In genomic region chr15:89126622-89127021, GRCm38 (mm10) we compare ENCODE assay signal across 26 mouse cellular contexts. TPM values are rescaled to one million over a fixed set of nuclear protein-coding genes. Genes with fewer than 3 reads are reported as not detected.
A peak's percentile ranks its signal among the peaks of the same experiment; 100 is the strongest.
DNase-seq lines count a peak whose midpoint lies in the region; ATAC-seq and TF ChIP-seq lines count a peak whose summit lies in the region.
"Had no signal": no experiment of that assay in that cellular context is flagged by ENCODE, and none has a peak within 500 bp of the region (broad histone marks: within the 10 kb centered on the region; RNA-seq: fewer than 3 reads in every experiment).

No protein-coding gene starts in this region.

- no peak overlapping the region for H3K4me2 ChIP-seq in kidney, embryonic 15.5 days
- H3K4me2 ChIP-seq in midbrain, embryonic 13.5 days (replicated peaks), result no peak overlapping the region
- H3K4me2 ChIP-seq: embryonic facial prominence, embryonic 12.5 days; embryonic facial prominence, embryonic 15.5 days; heart, embryonic 15.5 days had no signal

- H3K9me3 ChIP-seq in kidney, embryonic 15.5 days (replicated peaks), result no peaks in the 10 kb centered on the region
- H3K9me3 ChIP-seq in midbrain, embryonic 13.5 days, result no peaks in the 10 kb centered on the region
- H3K9me3 ChIP-seq in midbrain, embryonic 10.5 days (replicated peaks), result no peaks in the 10 kb centered on the region
- H3K9me3 ChIP-seq: embryonic facial prominence, embryonic 12.5 days; embryonic facial prominence, embryonic 15.5 days; G1E; heart, embryonic 12.5 days; heart, embryonic 15.5 days; hindbrain, embryonic 10.5 days; hindbrain, embryonic 13.5 days had no signal

- H3K4me3 ChIP-seq in cerebellum, adult 2 months (replicated peaks; ENCODE audit: insufficient read depth, low read depth, low read length), result no peak overlapping the region
- no peak overlapping the region for H3K4me3 ChIP-seq in kidney, embryonic 15.5 days (replicated peaks)
- H3K4me3 ChIP-seq in midbrain, embryonic 13.5 days (replicated peaks), result no peak overlapping the region
- no peak overlapping the region for H3K4me3 ChIP-seq in midbrain, embryonic 10.5 days
- H3K4me3 ChIP-seq: embryonic facial prominence, embryonic 12.5 days; embryonic facial prominence, embryonic 15.5 days; heart, embryonic 12.5 days; heart, embryonic 15.5 days; hindbrain, embryonic 10.5 days had no signal

- TF ChIP-seq POLR2A in cerebellum, adult 2 months (IDR thresholded peaks at IDR 0.05; ENCODE audit: borderline replicate concordance, insufficient read depth, low read length), result no peak

- H3K36me3 ChIP-seq in kidney, embryonic 15.5 days, result peaks cover 4% of the 10 kb centered on the region; the same call in 1 of the 2 replicates
- H3K36me3 ChIP-seq in midbrain, embryonic 13.5 days, result peaks cover 9% of the 10 kb centered on the region; the same call in 1 of the 2 replicates
- H3K36me3 ChIP-seq in midbrain, embryonic 10.5 days, result peaks cover 38% of the 10 kb centered on the region
- H3K36me3 ChIP-seq: embryonic facial prominence, embryonic 12.5 days had no signal

- no peak for TF ChIP-seq CTCF in cerebellum, adult 2 months (IDR thresholded peaks at IDR 0.05; ENCODE audit: borderline replicate concordance, insufficient read depth, low read depth, low read length)

- H3K4me1 ChIP-seq in cerebellum, adult 2 months (ENCODE audit: control insufficient read depth, insufficient read depth, low read length), result peaks cover 17% of the 10 kb centered on the region
- H3K4me1 ChIP-seq in kidney, embryonic 15.5 days, result peaks cover 36% of the 10 kb centered on the region
- peaks cover 36% of the 10 kb centered on the region for H3K4me1 ChIP-seq in midbrain, embryonic 13.5 days (replicated peaks)
- peaks cover 42% of the 10 kb centered on the region for H3K4me1 ChIP-seq in midbrain, embryonic 10.5 days

- no peaks in the 10 kb centered on the region for H3K27me3 ChIP-seq in cerebellum, adult 2 months (ENCODE audit: control insufficient read depth, insufficient read depth, low read length)
- no peaks in the 10 kb centered on the region for H3K27me3 ChIP-seq in kidney, embryonic 15.5 days
- H3K27me3 ChIP-seq in midbrain, embryonic 13.5 days, result no peaks in the 10 kb centered on the region
- H3K27me3 ChIP-seq in midbrain, embryonic 10.5 days (ENCODE audit: low read depth, poor library complexity, severe bottlenecking), result no peaks in the 10 kb centered on the region
- H3K27me3 ChIP-seq: embryonic facial prominence, embryonic 12.5 days; embryonic facial prominence, embryonic 15.5 days; heart, embryonic 12.5 days; heart, embryonic 15.5 days; hindbrain, embryonic 13.5 days; Patski had no signal

- 83% methylated on average over 8 of the region's 8 CpGs for WGBS in cerebellum, adult 2 months
- WGBS in kidney, embryonic 15.5 days, result 88% methylated on average over 8 of the region's 8 CpGs
- WGBS in midbrain, embryonic 13.5 days, result 89% methylated on average over 8 of the region's 8 CpGs
- WGBS in midbrain, embryonic 10.5 days, result 88% methylated on average over 8 of the region's 8 CpGs

- no peak for ATAC-seq in kidney, embryonic 15.5 days (replicated peaks; ENCODE audit: low FRiP score)
- no peak for ATAC-seq in midbrain, embryonic 13.5 days
- ATAC-seq: forebrain, embryonic 14.5 days; forebrain, postnatal 0 days; hindbrain, embryonic 16.5 days; Patski had no signal

- DNase-seq in cerebellum, adult 9-11 months, result peak; percentile 56
- no peak for DNase-seq in cerebellum, adult 2 months
- peak; percentile 48 for DNase-seq in kidney, adult 11 months
- peak; percentile 48 to 67 for DNase-seq in kidney, postnatal 25 days
- DNase-seq in kidney, postnatal 4 days, result no peak
- DNase-seq in midbrain, embryonic 10.5 days (ENCODE audit: low spot score), result no peak
- DNase-seq: adrenal gland, postnatal 10 days; adrenal gland, postnatal 36 days; B cell, adult 2 months; cerebellum, adult 8-10 months; cerebellum, postnatal 14 days; forebrain, postnatal 0 days; heart, postnatal 10 days; heart, postnatal 36 days had no signal

- H3K9ac ChIP-seq in kidney, embryonic 15.5 days, result no peak overlapping the region
- H3K9ac ChIP-seq in midbrain, embryonic 13.5 days (replicated peaks), result peak overlapping the region; percentile 71; the same call in 1 of the 2 replicates
- H3K9ac ChIP-seq: embryonic facial prominence, embryonic 12.5 days; embryonic facial prominence, embryonic 15.5 days; forebrain, postnatal 0 days; heart, embryonic 15.5 days had no signal

- H3K27ac ChIP-seq in cerebellum, adult 2 months (ENCODE audit: insufficient read depth, low read length), result no peak overlapping the region
- H3K27ac ChIP-seq in kidney, embryonic 15.5 days, result no peak overlapping the region
- no peak overlapping the region for H3K27ac ChIP-seq in midbrain, embryonic 13.5 days
- no peak overlapping the region for H3K27ac ChIP-seq in midbrain, embryonic 10.5 days (replicated peaks)
- H3K27ac ChIP-seq: embryonic facial prominence, embryonic 12.5 days; embryonic facial prominence, embryonic 15.5 days; heart, embryonic 15.5 days; hindbrain, embryonic 13.5 days had no signal

RNA-seq across cellular contexts. Expression of gene Hdac10, which starts 1.9 kb away (rescaled TPM):
- 31.4 and 36.3 TPM in 2 replicates for polyA plus RNA-seq in cerebellum, adult 2 months (2012; rRNA removed)
- 17.8 and 19.3 TPM in 2 replicates for polyA plus RNA-seq in kidney, embryonic 15.5 days (2015; fragmentation: Nextera tagmentation; extraction: Ambion mirVana)
- polyA plus RNA-seq in midbrain, embryonic 13.5 days (2015; fragmentation: Nextera tagmentation; extraction: Ambion mirVana), result 25.0 and 26.0 TPM in 2 replicates
- polyA plus RNA-seq in midbrain, embryonic 10.5 days (2016; fragmentation: Nextera tagmentation; extraction: Ambion mirVana), result 18.7 and 20.3 TPM in 2 replicates

RNA-seq across cellular contexts. Expression of gene Tubgcp6, which starts 3.7 kb away (rescaled TPM):
- polyA plus RNA-seq in cerebellum, adult 2 months (2012; rRNA removed), result 77.4 and 82.1 TPM in 2 replicates
- 13.8 and 16.0 TPM in 2 replicates for polyA plus RNA-seq in kidney, embryonic 15.5 days (2015; fragmentation: Nextera tagmentation; extraction: Ambion mirVana)
- polyA plus RNA-seq in midbrain, embryonic 13.5 days (2015; fragmentation: Nextera tagmentation; extraction: Ambion mirVana), result 17.4 and 19.9 TPM in 2 replicates
- 24.7 and 25.6 TPM in 2 replicates for polyA plus RNA-seq in midbrain, embryonic 10.5 days (2016; fragmentation: Nextera tagmentation; extraction: Ambion mirVana)

RNA-seq across cellular contexts. Expression of gene Mapk12, which starts 13.9 kb away (rescaled TPM):
- 112 and 128 TPM in 2 replicates for polyA plus RNA-seq in cerebellum, adult 2 months (2012; rRNA removed)
- polyA plus RNA-seq in kidney, embryonic 15.5 days (2015; fragmentation: Nextera tagmentation; extraction: Ambion mirVana), result 14.8 and 16.7 TPM in 2 replicates
- 8.2 TPM in 2 replicates for polyA plus RNA-seq in midbrain, embryonic 13.5 days (2015; fragmentation: Nextera tagmentation; extraction: Ambion mirVana)
- 31.8 and 36.7 TPM in 2 replicates for polyA plus RNA-seq in midbrain, embryonic 10.5 days (2016; fragmentation: Nextera tagmentation; extraction: Ambion mirVana)
- polyA plus RNA-seq: G1E had no signal

RNA-seq across cellular contexts. Expression of gene Mapk11, which starts 22.8 kb away (rescaled TPM):
- polyA plus RNA-seq in cerebellum, adult 2 months (2012; rRNA removed), result 58.1 and 64.1 TPM in 2 replicates
- 15.4 and 16.5 TPM in 2 replicates for polyA plus RNA-seq in kidney, embryonic 15.5 days (2015; fragmentation: Nextera tagmentation; extraction: Ambion mirVana)
- 39.8 and 44.2 TPM in 2 replicates for polyA plus RNA-seq in midbrain, embryonic 13.5 days (2015; fragmentation: Nextera tagmentation; extraction: Ambion mirVana)
- 38.8 and 47.4 TPM in 2 replicates for polyA plus RNA-seq in midbrain, embryonic 10.5 days (2016; fragmentation: Nextera tagmentation; extraction: Ambion mirVana)

RNA-seq across cellular contexts. Expression of gene Selenoo, which starts 37.7 kb away (rescaled TPM):
- 58.1 and 65.6 TPM in 2 replicates for polyA plus RNA-seq in cerebellum, adult 2 months (2012; rRNA removed)
- polyA plus RNA-seq in kidney, embryonic 15.5 days (2015; fragmentation: Nextera tagmentation; extraction: Ambion mirVana), result 18.0 and 19.9 TPM in 2 replicates
- 20.2 and 23.9 TPM in 2 replicates for polyA plus RNA-seq in midbrain, embryonic 13.5 days (2015; fragmentation: Nextera tagmentation; extraction: Ambion mirVana)
- 16.2 and 19.3 TPM in 2 replicates for polyA plus RNA-seq in midbrain, embryonic 10.5 days (2016; fragmentation: Nextera tagmentation; extraction: Ambion mirVana)

Comparison
In these comparisons a context has a peak if more than half of its experiments do, and no peak if none do; other contexts are left out.
1. DNase-seq: peak in cerebellum, adult 9-11 months (single experiment), kidney, adult 11 months (single experiment) and kidney, postnatal 25 days (2 of 2); none in cerebellum, adult 2 months (0 of 2), kidney, postnatal 4 days (0 of 2) and midbrain, embryonic 10.5 days (single experiment).